Mouse (Mus musculus): ENCODE results near the gene Tceal3. TPM values are rescaled to one million over a fixed set of nuclear protein-coding genes. Genes with fewer than 3 reads are reported as not detected.
A peak's percentile ranks its signal among the peaks of the same experiment; 100 is the strongest.
"Not testable (repeated sequence)": the region's sequence is repeated elsewhere in the genome, so short reads cannot be mapped to it uniquely, and the experiment has no call there.

Tceal3 gene
- total RNA-seq, 1 experiment from 2014 or later: 5.0 TPM

GRCm38 (mm10) chrX:136692294-136692675 lies 101.6 kb downstream of the Tceal3 start:
- no peak for ATAC-seq (replicated peaks; ENCODE audit: low read depth, poor library complexity, severe bottlenecking)

- no peak for ATAC-seq (replicated peaks; ENCODE audit: low read depth, poor library complexity, severe bottlenecking)
Measured at GRCm38 (mm10) chrX:136693196-136693595, 102.6 kb downstream of the Tceal3 start.

- peak; percentile 80 for ATAC-seq (replicated peaks; ENCODE audit: low read depth, poor library complexity, severe bottlenecking)
Measured at GRCm38 (mm10) chrX:136707446-136708167, 117.0 kb downstream of the Tceal3 start, which contains the start of gene Tceal1. Tceal1 (plus strand) TSS chrX:136707982.

- peak; percentile 85 for ATAC-seq (replicated peaks; ENCODE audit: low read depth, poor library complexity, severe bottlenecking)
Measured at GRCm38 (mm10) chrX:136708168-136708681, 117.6 kb downstream of the Tceal3 start.

GRCm38 (mm10) chrX:136708782-136709181 lies 118.1 kb downstream of the Tceal3 start:
- no peak for ATAC-seq (replicated peaks; ENCODE audit: low read depth, poor library complexity, severe bottlenecking)

- ATAC-seq (replicated peaks; ENCODE audit: low read depth, poor library complexity, severe bottlenecking): not testable (repeated sequence)
Measured at GRCm38 (mm10) chrX:136714742-136715474, 124.3 kb downstream of the Tceal3 start.

Other genes with a start within 250 kb of the Tceal3 start
- not detected in 2 replicates for gene Kir3dl1, start 72.8 kb upstream of the Tceal3 start, total RNA-seq (2017)
- not detected in 2 replicates for gene Kir3dl2, start 46.8 kb upstream of the Tceal3 start, total RNA-seq (2017)
- 2.5 and 5.3 TPM in 2 replicates for gene Tceal1, start 117.1 kb downstream of the Tceal3 start, total RNA-seq (2017)
- gene Morf4l2, start 152.8 kb downstream of the Tceal3 start, total RNA-seq (2017): 569 and 640 TPM in 2 replicates
- 0.09 TPM in 1 of 2 replicates, not detected in the other for gene Glra4, start 189.3 kb downstream of the Tceal3 start, total RNA-seq (2017)
- gene Plp1, start 231.8 kb downstream of the Tceal3 start, total RNA-seq (2017): 0.53 and 0.69 TPM in 2 replicates